Mouse (Mus musculus) thymus, postnatal 36 days (tissue): ENCODE measurements around the gene Nmrk2.

ENCODE experiments used
- DNase-seq, 2 experiments: peaks; one replicate each; pipeline ENCODE4 v3.0.0; 2022; ENCODE audit warnings: mixed read lengths in 2 of 2

Nmrk2 gene

GRCm38 (mm10) chr10:81161602-81162317 lies 40.1 kb downstream of the Nmrk2 start:
- no peak for DNase-seq

GRCm38 (mm10) chr10:81154736-81155135 lies 47.1 kb downstream of the Nmrk2 start:
- DNase-seq: no peak

GRCm38 (mm10) chr10:81154313-81154712 lies 47.5 kb downstream of the Nmrk2 start:
- no peak for DNase-seq

DNA sequence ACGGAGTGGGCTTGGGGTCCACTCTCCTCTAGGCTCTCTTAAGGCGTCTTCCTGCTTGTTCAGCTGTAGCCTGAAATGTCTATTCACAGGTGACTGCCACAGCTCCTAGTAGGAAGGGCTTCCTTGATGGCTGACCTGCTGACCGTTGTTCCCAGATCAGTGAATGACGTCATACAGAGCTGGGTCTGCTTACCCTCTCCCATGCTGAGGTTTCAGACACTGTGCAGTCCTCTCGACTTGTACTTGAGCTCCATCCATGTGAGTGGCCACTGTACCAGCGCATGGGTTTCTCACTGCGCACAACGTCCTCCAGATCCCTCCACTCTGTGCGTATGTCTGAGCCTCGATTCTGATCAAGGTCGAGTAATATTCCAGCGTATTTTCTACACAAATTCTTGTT lies 49.2 kb downstream of the Nmrk2 start:
- no peak for DNase-seq

DNA sequence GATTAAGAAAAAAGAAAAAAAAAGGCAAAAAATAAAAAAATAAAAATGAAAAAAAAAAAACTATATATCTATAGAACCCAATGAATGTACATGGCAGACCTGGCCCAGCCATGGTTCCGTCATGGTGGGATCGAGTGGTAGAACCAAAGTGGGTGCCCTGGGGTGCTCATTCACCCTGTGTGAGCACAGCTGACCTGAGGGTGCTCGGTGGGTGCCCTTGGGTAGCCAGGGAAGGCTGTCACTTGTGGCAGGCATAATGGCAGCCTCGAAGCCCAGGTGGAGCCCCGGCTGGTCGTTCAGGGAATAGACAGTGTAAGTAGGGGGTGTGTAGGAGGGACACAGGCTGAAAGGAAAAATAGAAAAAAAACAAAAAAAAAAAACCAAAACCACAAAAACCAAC lies 50.6 kb downstream of the Nmrk2 start:
- no peak for DNase-seq
